Mouse (Mus musculus) skeletal muscle tissue, adult 2 months (tissue): ENCODE data around the gene Ddx56.

Experiments used
- DNase-seq: peaks from one replicate; pipeline ENCODE4 v3.0.0-alpha.2; 2012; ENCODE audit warnings: low read depth, low spot score

Ddx56 gene

DNA sequence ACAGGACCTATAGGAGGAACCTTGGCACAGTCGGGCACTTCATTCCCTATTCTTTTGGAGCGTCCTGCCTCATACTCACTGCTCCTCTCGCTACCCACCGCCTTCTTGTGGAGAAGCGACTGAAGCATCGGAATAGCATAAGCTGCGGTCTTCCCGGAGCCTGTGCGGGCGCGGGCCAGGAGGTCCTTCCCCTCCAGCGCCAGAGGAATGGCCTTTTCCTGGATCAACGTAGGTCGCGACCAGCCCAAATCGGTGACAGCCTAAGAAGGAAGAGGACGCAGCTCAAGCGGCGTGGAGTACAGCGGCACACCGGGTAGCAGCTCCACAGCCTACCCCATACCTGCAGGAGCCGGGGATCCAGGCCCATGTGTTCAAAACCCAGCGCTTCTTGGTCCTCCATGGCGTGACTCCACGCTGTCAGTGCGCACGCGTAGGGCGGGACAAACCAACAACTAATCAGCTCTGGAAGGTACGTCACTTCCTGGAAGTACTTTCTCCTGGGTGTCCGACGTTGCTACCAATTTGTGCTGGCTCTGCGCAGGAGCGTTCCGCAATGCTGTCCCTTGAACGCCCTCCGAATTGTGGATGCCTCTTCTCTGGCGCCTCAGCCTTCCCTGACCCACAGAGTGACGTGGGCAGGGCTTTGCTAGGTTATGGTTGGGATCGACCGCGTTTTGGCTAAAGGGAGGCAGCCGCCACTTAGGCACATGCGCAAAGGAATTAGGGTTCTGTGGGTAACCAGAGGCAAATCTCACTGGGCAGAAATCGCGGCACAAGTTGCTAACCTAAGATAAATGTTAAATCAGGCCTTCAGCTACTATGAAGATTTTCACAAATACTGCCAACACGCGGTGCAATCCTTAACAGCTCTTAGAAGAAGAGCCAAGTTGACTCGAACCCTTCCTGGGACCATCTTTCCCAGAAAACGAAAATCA is at the start of gene Ddx56:
TSS of gene Ddx56 (minus strand) at position 453 of the 935 bp plus-strand sequence.
- DNase-seq = peak; percentile 95

DNA sequence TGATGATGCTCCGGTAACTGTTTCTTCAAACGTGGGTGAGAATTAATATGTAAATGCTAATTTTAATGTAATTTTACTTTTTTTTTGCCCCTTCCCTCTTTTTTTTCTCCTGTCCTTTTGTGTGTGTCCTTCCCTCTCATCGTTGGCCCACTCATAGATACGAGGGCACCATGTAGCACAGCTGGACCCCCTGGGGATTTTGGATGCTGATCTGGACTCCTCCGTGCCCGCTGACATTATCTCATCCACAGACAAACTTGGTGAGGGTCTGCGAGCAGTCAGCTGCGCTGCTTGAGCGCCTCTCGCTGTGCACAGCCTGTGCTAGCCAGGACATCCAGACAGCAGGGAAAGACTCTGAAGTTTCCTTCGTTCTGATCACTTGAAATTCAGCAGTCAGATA is 49.2 kb upstream of the Ddx56 start:
- no peak for DNase-seq

DNA sequence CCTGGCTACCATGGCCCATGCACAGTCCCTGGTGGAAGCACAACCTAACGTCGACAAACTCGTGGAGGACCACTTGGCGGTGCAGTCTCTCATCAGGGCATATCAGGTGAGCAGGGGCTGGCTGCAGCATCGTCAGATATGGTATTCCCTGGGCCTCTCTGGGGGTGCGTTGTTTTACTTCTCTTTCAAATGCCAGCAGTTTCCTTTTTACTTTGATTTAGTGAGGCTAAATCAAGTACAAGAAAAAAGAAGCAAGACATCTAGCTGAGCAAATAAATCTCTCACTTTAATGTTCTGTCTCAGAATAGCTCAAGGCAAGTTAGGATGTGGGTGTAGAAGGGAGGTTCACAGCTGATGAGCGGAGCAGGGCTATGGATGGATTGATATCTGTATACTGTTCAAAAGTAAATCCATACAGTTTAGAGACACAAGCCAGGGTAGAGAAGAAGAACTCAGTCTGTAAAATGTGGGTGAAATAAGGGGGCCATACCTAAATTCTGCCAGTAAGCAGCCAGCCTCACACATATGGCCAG is 46.4 kb upstream of the Ddx56 start:
- no peak for DNase-seq

DNA sequence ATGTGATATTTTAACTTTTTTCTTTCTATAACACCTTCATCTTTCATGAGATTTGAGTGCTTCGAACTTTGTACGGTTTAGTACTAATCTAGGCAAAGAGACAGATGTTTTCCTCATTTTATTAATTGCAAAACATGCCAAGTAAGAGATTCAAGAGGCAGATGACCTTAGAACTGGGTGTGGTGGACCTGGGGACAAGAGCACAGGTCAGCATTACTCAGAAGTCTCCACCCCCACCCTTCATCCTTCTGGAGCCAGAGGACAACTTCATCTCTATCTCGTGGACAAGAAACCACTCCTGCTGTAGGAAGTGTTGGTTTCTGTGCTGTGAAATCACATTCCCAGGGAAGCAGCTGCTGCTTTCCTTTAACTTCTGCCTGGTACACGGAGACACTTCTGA is 40.6 kb upstream of the Ddx56 start:
- no peak for DNase-seq

DNA sequence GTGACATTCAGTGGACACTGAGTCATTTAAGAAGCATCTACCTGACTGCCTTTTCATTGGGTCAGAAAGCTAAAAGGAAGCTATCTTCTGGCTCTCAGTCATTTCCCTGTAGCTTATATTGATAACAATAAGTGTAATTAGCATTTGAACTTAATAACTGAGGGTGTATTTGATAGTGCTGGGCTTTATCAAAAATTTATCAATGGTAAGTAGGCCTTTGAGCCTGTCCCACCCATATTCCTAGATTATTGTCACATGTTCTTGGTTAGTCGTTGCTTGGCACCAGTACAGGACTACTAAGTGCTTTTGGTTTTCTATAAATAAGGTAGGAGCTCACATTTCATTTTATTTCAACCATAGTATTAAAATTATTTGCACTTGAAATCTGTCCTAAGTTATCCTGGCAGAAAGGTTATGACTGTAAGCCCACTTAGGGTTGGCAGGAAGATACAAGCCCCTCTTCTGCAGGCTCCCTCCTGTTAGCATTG is 38.4 kb upstream of the Ddx56 start:
- no peak for DNase-seq

DNA sequence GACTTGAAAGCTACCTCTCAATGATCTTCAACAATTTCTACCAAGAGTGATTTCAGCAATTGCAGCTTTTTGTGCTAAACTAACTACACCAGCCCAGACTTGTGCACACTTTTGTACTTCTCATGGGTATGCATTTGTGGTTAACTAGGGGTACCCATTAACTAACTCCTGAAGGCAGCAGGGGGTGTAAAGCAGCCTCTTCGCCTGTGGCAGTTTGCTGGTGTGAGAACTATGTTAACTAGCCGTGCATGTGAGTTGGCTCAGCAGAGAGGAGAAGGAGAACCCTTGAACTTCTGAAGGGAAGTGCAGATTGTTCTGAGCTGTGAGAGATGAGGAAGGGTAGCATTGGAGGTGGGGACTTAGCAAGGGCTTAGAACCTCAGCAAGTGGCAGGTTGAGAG is 35.2 kb upstream of the Ddx56 start:
- DNase-seq = no peak

DNA sequence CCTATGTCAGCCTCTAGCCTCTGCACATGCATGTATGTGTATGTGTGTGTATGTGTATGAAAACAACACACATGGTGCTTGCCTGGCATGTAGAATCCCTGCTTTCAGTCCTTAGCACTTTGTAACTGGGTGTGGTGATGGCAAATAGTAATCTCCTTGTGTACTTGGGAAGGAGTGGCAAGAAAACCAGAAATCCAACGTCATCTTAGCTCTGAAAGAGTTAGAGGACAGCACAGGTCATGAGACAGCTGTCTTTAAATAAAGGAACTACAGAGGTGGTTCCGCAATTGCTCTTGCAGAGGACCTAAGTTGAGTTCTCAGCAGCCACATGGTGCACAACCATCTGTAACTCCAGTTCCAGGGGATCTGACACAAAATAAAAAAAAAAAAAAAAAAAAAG is 31.9 kb upstream of the Ddx56 start:
- no peak for DNase-seq

DNA sequence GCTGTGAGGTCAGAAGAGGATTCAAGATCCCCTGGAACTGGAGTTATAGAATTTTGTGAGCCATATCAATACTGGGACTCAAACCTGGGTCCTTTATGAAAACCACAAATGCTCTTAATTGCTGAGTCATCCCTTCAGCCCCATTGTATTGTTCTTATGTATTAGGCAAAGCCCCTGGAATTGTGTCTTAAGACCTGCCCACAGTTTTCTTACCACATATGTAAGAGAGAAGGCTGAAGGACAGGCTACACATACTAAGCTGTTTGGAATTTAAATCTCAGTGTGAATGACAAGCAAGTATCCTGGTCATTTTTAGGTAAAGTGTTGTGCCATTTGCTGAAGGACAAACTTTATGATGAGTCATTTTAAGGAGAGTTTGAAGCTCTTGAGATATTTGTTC is 28.5 kb upstream of the Ddx56 start:
- DNase-seq = no peak

DNA sequence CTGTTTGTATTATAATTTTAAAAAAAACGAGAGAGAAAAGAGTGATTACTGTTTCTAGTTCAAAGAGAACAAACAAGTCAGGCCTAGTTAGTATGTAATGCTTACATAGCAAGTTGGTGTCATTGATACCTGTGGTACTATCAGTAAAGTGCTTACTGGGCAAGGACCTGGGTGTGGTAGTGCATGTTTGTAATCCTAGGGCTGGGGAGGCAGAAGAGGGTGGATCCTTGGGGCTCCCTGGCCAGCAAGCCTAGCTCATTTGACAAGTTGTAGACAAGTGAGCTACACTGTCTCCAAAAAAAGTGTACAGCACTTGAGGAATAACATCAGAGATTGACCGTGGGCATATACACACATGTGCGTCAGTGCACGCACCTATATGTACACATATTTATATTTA is 27.1 kb upstream of the Ddx56 start:
- no peak for DNase-seq

DNA sequence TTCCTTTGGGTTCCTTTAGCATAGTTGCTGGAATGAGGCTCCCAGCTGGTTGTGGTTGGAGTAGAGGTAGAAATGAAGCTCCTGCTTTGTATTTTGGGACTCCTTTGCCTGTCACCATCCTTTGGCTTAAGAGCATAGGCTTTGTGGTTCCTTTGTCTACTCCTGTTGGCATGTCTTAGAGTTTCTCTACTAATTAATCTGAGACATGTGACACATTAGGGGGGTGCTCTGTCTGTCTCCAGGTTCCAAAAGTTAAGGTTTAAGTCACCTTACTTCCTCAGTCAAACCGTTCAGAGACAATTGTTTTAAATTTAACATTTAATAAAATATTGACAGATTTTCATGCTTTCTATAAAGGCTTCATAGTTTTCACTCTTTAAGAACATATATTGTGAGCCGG is 26.0 kb upstream of the Ddx56 start:
- DNase-seq = no peak

DNA sequence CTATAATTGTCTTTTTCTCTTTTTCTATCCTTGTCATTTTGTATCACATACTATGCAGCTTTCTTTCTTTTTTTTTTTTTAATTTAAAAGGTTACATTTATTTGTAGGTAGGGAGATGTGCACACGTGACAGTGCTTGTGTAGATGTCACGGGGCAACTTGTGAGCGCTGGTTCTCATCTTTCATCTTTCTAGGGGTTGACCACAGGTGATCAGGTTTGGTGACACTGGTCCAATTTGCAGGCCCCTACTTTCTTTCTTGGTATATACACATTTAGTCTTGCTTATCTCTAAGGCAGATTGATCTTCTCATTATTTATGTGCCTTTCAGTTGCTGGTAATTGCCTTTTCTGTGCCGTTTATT is 25.4 kb upstream of the Ddx56 start:
- no peak for DNase-seq

DNA sequence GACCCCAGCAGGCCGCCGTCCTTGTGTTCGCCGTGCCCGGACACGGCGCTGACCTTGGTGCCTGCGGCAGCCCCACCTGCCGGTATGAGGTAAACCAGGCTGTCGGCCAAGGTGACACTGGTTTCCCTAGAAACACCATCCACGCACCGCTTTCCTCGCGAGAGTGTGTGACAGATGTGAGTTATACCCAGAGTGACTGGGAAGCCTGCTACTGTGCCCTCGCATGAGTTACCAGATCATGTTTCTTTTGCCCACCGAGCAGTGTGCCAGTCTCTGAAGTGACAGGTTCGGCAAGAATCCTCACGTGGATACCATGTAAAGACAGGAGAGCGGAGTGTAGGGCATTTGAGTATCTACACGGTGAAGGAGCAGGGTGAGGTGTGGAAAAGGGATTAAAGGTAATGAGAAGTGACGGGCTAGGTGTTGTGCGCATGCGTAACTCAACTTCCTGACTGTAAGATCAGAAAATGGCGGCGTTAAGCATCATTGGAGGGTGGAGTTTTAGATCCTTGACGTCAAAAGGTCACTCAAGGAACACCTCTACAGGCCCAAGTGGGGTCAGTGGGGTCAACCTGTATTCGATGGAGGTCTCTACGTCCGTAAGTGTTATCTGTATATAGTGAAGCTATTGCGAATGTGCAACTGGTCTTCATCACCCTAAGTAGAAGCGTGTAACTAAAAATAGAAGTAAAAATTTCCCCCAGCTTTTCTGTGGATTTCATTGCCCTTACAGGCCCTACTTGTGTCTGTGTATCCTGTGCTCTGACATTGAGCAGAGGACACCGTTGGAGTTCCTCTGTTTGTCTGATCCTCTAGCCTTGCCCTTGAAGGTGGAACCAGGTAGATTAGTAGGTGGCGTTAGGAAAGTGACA is 24.8 kb upstream of the Ddx56 start:
- peak; percentile 94 for DNase-seq

DNA sequence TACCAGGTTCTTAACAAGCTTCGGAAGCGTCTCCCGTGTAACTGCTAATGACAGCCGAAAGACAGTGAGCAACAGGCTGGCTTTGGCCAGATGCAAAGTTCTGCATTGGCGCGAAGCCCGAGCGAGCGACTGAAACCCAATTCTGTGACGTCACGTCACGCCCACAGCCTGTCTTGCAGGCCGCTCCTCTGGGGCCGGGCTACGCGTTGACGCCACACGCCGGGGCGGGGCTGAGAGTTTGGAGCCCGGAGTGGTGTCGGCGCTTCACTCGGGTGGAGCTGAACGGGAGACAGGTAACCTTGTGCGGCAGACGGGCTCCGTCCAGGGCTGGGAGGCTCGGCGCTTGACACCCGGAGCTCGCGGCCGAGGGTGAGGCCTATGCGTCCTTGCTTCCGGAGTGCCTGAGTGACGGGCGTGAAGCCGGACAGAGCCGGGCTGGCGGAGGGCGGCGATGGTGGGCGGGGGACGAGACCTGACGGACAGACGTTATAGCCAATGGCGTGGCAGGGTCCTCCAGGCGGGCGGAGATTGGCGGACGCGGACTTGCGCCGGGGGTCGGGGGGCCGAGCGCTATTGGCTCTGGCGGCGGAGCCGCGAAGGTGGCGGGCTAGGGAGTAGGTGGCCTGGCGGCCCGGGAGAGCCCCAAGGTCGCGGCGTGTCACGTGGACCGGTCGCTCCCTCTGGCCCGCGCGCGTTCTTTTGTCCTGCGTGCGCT is 24.0 kb upstream of the Ddx56 start, which contains the start of gene Ogdh:
TSS of gene Ogdh (plus strand) at position 233 of the 715 bp plus-strand sequence.
- DNase-seq = peak; percentile 99

DNA sequence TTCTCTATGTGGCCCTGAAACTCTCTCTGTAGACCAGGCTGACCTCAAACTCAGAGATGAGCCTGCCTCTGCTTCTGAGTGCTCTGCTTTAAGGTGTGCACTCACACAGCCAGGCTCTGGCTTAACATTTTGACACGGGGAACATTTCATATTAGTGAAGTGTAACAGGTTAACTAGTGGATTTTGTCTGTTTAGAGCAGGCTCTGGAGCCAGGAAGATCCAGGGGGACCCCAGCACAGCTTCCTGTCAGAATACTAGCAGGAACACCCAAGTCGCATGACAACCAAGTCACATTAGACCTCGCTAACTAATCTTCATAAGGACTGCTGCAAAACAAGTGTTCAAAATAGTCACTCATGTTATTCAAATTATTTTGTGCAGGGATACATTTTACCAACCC is 23.3 kb upstream of the Ddx56 start:
- DNase-seq = no peak

DNA sequence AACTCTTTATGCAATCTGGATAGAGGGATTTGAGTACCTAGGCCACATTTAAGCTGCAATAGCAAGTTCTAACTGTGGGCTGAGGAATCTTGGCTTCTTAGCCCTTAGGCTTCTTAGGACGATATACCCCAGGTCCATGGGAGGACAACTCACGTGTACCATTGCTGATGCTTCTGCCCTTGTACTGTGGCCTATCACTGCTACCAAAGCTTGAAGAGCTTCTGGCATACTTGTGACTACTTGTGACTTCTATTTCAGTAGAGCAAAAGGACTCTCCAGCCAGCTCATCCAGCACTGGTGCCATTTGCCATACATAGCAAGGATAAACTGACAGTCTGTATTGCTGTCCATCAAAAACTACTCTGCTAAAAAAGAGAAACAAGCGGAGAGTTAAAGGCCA is 22.6 kb upstream of the Ddx56 start:
- no peak for DNase-seq

DNA sequence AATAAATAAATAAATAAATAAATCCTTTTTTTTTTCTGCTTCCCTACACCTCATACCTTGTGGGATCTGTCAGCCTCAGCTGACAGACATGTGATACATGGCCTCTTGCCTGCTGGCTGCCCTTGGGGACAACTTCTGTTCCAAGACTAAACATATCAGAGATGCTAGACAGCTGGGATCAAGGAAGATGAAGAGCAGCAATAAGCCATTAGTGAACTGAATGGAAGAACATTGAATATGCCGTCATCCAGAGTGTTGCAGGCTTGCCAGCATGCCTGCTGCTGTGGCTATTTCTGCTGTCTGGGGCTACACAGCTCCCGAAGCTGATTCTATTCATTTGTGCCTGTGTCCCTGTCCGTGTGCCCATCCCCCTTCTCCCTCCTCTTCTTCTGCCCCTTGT is 15.4 kb upstream of the Ddx56 start:
- DNase-seq = peak; percentile 82

DNA sequence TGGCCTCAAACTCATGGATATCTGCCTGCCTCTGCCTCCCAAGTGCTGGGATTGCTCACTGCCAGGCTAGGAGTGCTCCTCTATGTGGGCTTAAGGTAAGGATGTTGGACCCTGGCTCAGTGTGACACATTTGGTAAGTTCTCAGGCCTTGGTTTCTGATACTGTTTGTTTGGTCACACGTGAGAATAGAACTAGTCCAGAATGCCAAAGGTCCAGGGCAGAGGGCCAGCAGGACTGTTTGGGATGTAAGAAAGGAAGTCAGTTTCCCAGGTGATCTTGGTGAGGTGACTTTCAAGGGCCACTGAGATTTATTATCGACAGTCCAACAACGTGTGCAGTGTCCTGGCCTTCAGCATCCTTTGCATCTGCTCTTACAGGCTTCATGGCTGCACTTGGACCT is 8.9 kb upstream of the Ddx56 start:
- no peak for DNase-seq

DNA sequence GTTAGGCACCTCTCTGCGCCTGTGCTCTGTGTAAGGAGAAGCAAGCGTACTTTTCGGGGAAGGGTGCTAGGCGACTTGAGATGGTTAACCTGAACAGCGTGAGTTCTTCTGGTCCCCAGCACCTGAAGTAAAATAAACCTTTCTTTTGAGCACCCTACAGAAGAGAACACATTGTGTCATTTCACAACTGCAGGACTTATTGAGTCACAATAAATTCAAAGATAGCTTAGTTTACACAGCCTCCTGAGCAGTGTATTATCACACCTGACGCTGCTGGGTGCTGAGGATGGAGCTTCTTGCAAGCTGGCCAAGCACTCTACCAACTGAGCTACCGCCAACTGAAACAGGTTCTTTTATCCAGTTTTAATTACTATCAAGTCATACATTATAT is 7.5 kb upstream of the Ddx56 start:
- no peak for DNase-seq

DNA sequence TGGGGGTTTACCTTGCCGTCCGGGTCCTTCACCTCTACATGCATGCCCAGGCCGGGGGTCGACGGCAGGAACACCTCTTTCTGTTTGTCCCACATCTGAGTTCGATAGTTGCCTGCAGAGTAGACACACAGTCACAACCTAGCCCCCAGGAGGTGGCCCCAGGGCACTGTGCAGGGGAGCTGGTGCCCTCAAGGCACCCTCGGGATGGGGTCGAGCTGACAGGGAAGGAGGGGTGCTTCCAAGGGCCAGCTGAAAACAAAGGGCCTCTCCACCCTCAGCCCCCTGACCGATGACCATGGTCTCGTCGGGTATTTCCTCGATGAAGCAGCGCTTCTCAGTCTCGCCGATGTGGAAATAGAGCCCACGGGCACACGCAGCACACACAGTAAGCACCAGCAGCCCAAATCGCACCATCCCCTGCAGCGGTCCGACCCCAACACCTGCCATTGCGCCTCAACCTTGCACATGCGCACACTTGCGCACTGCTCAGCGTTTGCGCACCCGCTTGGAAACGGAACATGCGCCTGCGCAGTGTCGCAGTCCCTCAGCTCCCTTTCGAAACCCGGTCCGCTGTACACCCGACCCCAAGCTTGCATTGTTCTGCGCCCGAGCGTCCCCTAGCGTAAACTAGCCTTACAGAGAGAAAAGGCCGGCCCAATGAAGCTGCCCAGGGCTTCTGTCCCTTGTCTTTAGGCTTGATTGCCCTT is 7.0 kb upstream of the Ddx56 start, which contains the start of gene Tmed4:
TSS of gene Tmed4 (minus strand) at position 484 of the 707 bp plus-strand sequence.
- peak; percentile 97 for DNase-seq

DNA sequence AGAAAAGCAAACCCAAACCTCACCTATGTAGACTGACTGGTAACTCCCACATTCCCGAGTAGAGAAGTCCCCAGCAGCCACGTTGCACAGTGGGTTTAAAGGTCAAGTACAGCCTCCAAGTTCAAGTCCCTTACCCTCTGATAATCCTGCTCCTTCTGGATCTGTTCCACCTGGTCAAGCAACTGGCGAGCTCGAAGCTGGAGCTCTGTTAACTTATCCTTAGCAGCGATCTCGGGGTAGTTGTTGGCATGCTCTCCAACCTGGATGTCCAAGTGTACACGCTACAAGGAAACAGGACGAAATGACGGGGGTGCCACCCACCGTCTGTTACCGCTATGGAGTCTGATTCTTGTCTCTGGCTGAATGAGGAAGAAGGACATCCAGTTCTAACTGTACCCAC is 6.0 kb upstream of the Ddx56 start:
- DNase-seq = no peak

DNA sequence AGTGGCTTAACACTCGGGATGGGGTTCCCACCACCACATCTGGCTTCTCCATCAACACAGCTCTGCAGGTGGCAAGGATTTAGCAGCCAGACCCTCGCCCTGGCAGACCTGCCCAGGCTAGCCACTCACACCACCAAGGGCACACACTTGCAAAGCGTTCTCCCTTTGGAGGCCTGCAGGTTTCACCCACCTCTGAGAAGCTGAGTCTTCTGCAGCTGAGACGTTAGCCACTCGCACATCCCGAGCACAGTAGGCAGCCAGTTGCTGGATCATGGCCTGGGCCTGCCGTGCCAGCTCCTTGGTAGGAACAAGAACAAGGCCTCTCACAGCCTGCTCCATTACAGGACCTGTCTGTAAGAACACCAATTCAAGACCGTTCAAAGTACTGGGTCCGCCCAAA is 951 bp downstream of the Ddx56 start:
- DNase-seq = no peak
